Mouse (Mus musculus) gastrocnemius, postnatal 25 days (tissue): ENCODE measurements around the gene Sh3bp5. TPM values are rescaled to one million over a fixed set of nuclear protein-coding genes. Genes with fewer than 3 reads are reported as not detected.

Experiments
- DNase-seq: peaks from one replicate; pipeline ENCODE4 v3.0.0; 2022
- total RNA-seq, 2 experiments: library from RNA; stranded (reverse); gene quantifications; 1 replicate in 1 of 2; 2 replicates in 1 of 2; pipeline ENCODE4 v1.2.3; 2021

Sh3bp5 gene
- total RNA-seq, 2 experiments from 2014 or later: 33.9 to 46.8 TPM

DNA sequence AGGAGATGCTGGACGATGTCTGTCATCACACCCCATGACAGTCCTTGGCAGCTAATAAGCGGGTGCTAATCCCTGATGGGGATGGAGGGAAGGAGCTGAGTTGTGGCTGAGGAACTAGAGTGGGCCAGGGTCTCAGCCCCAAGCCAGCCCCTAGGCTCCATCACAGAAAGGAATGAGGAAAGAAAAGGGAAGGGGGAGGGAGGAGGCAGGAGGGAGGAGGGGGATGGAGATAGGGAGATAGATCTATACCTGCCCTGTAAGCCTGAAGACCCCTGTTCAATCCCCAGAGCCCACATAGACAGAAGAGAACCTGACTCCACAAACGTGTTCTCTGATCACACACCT lies 42.4 kb downstream of the Sh3bp5 start:
- DNase-seq: no peak

- no peak for DNase-seq
Measured at GRCm38 (mm10) chr14:31392873-31393545, 42.9 kb downstream of the Sh3bp5 start.

DNA sequence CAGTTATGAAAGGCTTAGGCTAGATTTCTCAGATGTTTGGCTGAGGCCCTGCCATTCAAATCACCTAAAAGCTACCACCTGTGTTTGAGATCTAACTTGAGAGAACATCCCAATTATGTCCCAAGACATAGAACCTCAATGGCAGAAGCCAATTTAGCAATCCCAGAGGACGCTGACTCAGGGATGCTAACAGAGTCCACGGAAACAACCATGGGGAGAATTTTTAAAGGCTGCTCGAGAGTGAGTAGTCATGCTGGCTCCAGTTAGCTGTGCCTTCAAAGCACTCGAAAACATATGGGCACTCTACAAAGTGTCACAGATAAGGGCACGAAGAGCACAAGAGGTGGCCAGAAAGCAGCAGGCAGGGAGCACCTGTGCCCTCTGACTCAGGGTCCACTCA lies 43.6 kb downstream of the Sh3bp5 start:
- no peak for DNase-seq

DNA sequence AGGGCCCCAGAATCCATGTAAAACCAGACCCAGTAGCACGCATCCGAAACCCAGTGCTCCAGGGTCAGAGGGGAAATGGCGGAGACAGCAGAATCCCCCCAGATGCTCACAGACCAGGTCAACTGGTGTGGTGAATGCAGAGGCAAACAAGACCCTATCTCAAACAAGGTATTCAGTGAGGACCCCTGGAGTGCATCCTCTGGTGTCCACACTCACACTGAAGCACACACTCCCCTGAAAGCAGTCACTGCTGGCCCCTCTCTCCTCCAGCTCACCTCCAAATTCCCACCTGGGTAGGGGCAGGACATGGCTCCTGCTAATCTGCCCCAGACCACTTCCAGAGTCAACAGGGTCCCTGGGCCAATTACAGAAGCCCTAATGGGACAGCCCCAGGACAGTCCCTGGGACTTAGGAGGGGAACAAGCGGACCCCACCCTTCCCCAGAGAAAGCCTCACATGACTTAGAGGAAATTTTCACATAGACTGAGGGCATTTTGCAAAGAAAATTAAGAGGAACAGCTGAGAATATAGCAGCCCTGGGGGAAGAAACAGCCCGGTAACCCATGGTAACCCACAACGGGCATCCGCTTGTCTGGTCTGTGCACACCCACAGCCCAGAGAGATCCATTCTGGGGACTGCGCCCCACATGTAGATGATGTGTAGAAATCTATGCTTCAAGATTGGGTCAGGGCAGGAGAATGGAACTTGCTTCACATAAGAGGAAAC lies 46.3 kb downstream of the Sh3bp5 start:
- DNase-seq: no peak

GRCm38 (mm10) chr14:31388086-31388872 lies 47.6 kb downstream of the Sh3bp5 start:
- no peak for DNase-seq

- DNase-seq: no peak
Measured at GRCm38 (mm10) chr14:31387301-31387981, 48.4 kb downstream of the Sh3bp5 start.

- peak; percentile 79 for DNase-seq
Measured at GRCm38 (mm10) chr14:31385977-31386697, 49.7 kb downstream of the Sh3bp5 start.

DNA sequence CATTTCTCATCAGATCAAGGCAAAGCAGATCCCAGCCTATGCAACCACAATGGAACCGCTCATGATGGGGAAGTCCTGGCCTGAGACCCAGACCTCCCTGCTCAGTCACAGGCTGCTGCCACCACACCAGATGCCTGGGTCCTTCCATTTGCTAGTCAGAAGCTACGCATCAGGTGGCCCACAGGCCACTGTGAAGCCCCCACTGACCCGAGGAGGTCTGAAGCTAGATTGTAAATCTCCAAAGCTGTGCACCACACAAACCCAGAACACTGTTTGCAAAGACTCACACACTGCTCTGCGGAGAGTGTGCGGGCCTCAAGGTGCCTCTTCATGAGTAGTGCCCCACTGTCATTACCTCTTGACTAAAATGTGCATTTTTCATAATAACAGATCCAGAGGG lies 50.5 kb downstream of the Sh3bp5 start:
- DNase-seq: no peak

GRCm38 (mm10) chr14:31384366-31385323 lies 51.2 kb downstream of the Sh3bp5 start:
- DNase-seq: no peak

- no peak for DNase-seq
Measured at GRCm38 (mm10) chr14:31383470-31384050, 52.3 kb downstream of the Sh3bp5 start.

DNA sequence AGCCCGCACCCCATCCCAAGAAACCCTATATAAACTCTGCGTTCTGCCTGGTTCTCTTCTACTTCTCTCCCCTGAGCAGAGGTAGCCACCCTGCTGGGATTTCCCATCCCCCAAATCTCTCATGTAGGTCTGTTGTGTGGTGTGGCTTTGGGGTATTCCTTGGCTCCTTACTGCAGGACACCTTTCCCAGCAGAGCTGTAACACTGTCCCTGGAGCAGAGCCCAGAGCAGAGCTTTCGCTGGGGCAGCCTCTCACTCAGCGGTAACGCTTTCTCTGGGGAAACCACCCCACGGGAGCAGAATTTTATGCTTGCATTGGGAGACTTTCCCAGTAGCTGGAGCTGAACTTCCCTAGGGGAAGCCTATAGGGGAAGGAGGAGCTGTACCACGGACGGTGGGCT lies 53.6 kb downstream of the Sh3bp5 start:
- no peak for DNase-seq

- no peak for DNase-seq
Measured at GRCm38 (mm10) chr14:31376331-31376730, 59.5 kb downstream of the Sh3bp5 start.

DNA sequence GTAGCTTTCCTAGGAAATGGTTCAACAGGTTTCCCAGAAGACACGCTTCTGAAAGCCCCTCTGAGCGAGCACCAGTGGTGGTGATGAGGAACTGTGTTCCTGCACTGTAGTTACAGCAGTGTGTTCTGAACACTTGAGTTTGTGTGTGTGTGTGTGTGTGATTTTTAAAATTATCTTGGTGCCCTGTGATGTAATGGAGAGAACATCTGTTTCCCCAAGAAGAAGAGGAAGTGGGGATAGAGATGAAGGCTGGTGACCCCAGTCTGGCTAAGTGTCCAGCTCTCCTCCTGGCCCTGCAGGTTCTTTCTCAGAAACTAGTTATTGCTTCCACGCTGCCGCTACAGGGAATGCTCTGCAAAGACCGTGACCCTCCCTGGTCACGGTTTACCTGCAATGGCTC lies 61.5 kb downstream of the Sh3bp5 start:
- DNase-seq: no peak

DNA sequence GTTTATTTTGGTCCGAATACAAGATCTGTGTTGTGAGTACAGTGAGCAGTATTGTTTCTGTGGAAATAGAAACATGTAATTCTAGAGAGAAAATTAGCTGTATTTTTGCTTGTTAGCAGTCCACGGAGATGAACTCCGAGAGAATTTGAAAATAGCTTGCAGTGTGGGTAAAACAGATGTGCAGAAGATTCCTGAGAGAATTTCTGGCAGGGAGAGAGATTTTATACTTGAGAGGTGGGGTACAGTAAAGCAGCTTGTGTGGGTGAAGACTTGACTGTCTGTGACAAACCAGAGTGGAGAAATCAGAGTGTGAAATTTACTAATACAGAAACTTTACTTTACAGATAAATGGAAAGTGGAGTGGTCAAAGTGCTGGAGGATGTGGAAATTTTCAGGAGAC lies 66.5 kb downstream of the Sh3bp5 start:
- DNase-seq: no peak

DNA sequence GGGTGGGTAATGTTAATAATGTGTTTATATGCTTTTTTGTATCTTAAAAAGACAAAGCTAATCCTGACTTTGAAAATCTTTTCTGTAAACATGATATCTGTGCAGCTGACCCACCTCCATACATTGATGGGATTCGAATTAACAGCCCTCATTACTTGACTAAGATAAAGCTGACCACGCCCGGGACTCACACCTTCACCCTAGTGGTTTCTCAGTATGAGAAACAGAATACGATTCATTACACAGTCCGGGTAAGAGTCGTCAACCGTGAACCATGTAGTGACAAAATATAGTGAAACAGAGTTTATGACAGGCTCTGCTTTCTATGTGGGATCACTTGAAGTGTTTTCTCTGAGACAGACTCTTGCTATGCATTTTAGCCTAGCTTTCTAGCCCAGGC lies 67.9 kb downstream of the Sh3bp5 start:
- no peak for DNase-seq

GRCm38 (mm10) chr14:31365350-31365749 lies 70.5 kb downstream of the Sh3bp5 start:
- DNase-seq: no peak

DNA sequence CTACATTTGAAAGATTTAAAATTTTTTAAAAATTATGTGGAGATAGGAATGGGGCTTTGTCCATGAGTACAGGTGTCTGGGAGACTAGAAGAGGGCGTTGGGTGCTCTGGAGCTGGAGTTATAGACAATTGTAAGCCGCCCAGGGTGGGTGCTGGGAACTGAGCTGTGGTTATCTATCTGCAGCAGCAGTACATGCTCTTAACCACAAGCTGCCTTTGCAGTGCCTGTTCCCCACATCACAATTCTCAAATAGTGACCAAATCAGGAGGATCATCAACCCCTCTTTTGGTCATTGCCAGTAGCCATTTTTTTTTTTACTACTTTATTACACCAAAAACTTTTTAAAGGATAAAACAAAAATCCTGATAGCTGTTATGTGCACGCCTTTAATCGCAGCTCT lies 71.3 kb downstream of the Sh3bp5 start:
- no peak for DNase-seq

DNA sequence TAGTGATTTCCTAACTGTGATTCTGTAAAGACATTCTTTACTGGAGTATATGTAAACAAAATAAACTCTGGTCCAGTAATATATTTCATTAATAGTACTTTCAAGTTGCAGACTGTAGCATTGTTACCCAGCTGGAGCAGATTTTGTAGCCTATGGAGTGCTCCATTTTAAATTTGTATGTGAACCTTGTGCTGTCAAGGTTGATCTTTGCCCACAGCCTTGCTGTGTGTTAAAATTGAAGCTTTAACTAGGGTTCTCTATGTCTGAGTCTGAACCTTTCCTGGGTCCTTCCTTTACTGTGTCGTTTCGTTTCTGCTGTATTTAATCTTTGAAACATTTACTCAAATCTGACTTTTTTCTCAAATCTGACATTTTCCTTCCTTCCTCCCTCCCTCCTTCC lies 73.6 kb downstream of the Sh3bp5 start:
- no peak for DNase-seq

DNA sequence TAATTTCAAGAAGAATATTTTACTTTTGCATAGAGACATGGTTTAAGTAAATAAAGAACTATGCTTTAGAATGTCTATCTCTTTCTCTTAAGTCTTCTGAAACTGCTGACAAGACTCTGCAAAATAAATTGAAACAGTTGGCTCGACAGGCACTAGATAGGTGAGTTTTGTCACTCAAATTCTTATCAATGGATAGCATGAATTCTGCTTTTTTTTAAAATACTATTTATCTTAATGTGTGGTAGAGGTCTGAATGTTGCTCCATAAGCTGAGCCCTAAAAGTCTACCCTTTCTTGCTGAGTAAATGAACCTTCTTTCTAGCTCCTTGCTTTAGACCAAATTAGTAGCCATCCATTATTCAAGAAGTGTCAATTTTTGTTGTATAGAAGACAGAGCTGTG lies 90.5 kb downstream of the Sh3bp5 start:
- DNase-seq: no peak

- DNase-seq: no peak
Measured at GRCm38 (mm10) chr14:31343241-31343640, 92.6 kb downstream of the Sh3bp5 start.
